Mouse (Mus musculus) granulocyte monocyte progenitor cell, adult 5-6 weeks (primary cell): ENCODE results near the gene Slc1a5. TPM values are rescaled to one million over a fixed set of nuclear protein-coding genes. Genes with fewer than 3 reads are reported as not detected.
A peak's percentile ranks its signal among the peaks of the same experiment; 100 is the strongest.

Source experiments
- ATAC-seq: replicated peaks from 2 replicates; pipeline ENCODE4 v1.8.0; 2016; ENCODE audit warnings: mild to moderate bottlenecking, moderate TSS enrichment, inconsistent platforms; ENCODE audit not compliant: poor library complexity, severe bottlenecking
- total RNA-seq, 2 experiments: library from RNA; stranded (forward) in 1 of 2; stranded (reverse) in 1 of 2; fragments of 200-712, 200-1000 nt in 1 of 2; fragments of >200 nt in 1 of 2; fragmentation: Nextera tagmentation in 1 of 2; gene quantifications; 2 replicates each; pipeline ENCODE4 v1.2.3; 2014 to 2017

Gene Slc1a5
- total RNA-seq, 2 experiments from 2014 or later, result 47.2 to 118 TPM

DNA sequence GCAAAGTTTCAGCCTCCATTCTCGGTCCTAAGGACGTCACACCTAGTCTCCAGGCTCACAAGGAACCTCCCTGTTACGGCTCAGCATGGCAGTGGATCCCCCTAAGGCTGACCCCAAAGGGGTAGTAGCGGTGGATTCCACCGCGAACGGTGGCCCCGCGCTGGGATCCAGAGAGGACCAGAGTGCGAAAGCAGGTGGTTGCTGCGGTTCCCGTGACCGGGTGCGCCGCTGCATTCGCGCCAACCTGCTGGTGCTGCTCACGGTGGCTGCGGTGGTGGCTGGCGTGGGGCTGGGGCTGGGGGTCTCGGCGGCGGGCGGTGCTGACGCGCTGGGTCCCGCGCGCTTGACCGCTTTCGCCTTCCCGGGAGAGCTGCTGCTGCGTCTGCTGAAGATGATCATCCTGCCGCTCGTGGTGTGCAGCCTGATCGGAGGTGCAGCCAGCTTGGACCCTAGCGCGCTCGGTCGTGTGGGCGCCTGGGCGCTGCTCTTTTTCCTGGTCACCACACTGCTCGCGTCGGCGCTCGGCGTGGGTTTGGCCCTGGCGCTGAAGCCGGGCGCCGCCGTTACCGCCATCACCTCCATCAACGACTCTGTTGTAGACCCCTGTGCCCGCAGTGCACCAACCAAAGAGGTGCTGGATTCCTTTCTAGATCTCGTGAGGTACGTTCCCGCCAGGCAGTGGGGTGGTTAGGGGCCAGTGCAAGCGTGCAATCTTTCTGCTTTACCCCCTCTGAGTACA, 845 bp downstream of the Slc1a5 start:
- peak; percentile 5 for ATAC-seq

GRCm38 (mm10) chr7:16782555-16783125, 1.5 kb downstream of the Slc1a5 start:
- peak; percentile 18 for ATAC-seq

DNA sequence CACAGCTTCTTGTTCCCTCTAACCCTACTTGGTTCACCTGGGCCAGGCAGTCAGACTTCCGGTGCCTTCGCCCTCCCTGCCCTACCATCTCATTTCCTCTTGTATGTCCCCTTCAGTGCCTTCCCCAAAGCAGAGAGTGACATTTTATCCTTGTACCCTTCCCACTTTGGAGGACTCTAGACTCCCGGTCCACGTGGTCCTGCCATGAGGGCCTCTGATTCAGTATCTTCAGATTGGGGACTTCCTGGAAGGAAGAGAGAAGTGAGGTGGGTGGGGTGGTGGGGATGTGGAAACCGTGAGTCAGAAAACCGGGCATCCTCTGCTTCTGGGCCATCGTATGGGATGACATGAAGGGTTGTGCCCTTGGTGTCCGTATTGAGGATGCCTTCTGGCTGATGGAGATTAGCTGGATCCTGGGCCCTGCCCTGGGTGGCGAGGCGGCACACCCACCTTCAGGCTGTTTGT, 2.1 kb downstream of the Slc1a5 start:
- peak; percentile 49 for ATAC-seq

DNA sequence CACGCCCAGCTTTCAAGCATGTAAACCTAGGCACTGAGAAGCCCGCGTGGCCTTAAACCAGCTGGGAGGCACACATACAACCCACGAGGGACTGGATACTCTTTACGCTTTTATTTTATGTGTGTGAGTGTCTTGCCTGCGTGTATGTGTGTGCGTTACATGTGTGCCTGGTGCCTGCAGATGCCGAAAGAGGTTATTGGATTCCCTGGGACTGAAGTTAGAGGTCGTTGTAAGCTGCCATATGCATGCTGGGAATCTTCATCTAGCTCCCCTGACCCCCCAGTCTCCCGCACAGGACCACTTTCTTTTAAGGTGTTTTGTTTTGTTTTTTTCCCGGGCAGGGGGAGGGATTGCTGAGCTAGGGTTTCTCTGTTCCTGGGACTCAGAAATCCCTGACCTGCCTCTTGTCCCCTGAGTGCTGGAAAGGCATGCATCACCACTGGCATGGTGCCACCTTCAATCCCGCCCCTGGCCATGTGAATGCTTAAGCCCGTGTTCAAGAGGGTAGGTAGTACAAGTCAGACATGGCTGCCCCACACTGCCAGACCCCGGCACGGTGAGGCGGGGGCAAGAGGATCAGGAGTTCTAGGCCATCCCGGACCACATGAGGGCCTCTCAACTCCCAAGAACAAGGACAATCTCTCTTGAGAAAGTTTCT, 2.7 kb downstream of the Slc1a5 start:
- ATAC-seq, result no peak

DNA sequence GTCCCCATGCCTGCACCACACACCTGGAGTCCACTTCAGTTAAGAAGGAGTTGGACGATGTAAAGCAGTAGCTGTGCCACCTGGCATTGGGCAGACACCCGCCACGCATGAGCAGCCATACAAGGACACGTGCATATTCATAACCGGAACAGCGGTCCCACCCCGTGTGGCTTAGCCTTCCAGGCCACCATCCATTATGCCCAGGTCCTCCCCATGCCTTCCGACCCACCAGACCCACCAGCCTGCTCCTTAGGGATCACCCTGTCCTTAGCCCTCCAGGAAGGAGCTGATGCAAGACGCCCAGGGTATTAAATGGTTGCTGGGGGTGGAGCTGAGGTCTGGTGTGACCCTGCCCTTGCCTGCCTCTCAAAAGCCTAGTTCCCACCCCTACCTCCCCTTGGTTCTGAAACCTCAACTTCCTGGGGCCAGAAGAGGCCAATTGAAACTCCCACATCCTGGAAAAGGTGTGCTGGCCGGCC, 3.4 kb downstream of the Slc1a5 start:
- 0 out of 2 replicates have a peak, but pooled peaks have one; percentile 4 for ATAC-seq

DNA sequence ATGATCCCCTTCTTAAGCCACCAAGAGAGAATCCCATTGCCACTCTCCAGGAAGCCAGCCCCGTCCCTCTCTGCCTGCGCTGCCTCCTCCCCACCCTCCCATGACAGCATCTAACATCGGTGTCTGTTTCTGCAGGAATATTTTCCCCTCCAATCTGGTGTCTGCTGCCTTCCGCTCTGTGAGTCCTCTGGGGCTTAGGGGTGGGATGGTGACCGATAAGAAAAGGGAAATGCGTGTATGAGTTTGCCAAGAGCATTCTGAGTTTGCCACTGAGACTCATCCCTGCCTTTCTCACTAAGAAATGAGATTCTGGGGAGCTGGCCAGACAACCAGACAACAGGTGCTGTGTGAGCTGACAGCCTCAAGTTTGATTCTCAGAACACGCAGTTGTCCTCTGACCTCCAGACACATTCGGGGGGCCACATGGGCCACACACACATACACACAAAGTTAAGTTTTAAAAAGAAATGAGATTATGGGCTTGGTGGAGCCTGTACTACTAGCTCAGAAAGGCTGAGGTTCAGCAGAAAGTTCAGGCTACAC, 4.5 kb downstream of the Slc1a5 start:
- ATAC-seq, result no peak

- ATAC-seq, result no peak
Measured at GRCm38 (mm10) chr7:16792316-16792715, 11.2 kb downstream of the Slc1a5 start.

- no peak for ATAC-seq
Measured at GRCm38 (mm10) chr7:16793010-16793725, 12.0 kb downstream of the Slc1a5 start.

DNA sequence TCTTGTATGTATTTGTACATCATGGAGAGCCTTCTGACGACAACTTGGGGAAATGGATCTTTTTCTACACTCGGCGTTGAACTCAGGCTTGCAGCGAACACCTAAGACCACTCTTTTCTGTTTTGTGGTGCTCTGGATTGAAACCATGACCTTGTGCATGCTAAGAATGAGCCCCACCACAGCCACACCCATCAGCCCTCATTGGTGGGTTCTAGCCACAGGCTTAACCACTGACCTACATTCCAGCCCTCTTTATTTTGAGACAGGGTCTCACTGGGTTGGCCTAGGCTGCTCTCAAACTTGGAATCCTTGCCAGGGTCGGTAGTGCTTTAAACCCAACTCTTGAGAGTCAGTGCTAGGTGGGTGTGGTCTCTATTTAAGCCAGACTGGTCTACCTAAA, 13.7 kb downstream of the Slc1a5 start:
- no peak for ATAC-seq

DNA sequence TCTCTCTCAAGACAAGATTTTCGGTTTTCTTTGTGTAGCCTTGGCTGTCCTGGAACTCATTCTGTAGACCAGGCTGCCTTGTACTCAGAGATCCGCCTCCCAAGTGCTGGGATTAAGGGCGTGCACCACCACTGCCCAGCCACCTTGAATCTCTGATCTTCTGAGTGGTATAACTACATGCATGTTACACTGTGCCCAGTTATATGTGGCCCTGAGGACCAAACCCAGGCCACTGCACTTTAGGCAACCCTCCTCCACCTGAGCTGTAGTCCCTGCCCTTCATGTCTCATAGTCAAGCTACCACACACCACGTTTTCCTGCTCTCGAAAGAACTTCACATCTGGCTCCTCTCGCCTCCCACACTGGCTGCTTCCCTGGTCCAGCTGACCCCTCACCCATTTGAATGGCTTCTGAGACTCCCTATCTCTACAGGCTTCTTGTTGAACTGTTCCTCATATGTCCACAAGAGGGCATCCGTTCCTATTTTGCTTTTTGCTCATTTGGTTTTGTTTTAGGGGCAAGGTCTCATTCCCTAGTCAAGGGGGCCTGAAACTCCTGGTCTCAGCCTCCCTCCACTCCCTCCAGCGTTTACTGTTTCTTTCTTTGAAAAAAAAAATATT, 23.4 kb downstream of the Slc1a5 start:
- ATAC-seq, result peak; percentile 56; the same call in 1 of the 2 replicates

- peak; percentile 51 for ATAC-seq
Measured at GRCm38 (mm10) chr7:16807936-16808335, 26.8 kb downstream of the Slc1a5 start.

DNA sequence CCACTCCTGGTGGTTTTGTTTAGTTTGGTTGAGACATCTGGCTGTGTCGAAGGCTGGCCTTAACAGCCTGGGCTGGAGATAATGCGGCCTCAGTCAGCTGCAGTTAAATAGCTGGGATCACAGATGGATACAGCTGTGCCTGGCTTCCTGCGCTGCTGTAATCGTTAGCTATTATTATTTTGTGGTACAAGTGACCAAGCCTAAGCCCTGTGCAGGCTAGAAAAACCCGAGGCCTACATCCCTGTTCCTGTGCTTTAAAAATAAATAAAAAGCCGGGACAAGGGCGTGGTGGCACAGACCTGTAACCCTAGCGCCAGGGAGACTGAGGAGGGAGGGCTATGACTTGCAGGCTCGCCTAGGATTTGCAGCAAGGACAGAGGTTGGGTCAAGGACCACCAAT, 27.5 kb downstream of the Slc1a5 start:
- ATAC-seq, result no peak

- ATAC-seq, result peak; percentile 58
Measured at GRCm38 (mm10) chr7:16809739-16810138, 28.6 kb downstream of the Slc1a5 start.

- ATAC-seq, result no peak
Measured at GRCm38 (mm10) chr7:16810399-16810919, 29.3 kb downstream of the Slc1a5 start.

DNA sequence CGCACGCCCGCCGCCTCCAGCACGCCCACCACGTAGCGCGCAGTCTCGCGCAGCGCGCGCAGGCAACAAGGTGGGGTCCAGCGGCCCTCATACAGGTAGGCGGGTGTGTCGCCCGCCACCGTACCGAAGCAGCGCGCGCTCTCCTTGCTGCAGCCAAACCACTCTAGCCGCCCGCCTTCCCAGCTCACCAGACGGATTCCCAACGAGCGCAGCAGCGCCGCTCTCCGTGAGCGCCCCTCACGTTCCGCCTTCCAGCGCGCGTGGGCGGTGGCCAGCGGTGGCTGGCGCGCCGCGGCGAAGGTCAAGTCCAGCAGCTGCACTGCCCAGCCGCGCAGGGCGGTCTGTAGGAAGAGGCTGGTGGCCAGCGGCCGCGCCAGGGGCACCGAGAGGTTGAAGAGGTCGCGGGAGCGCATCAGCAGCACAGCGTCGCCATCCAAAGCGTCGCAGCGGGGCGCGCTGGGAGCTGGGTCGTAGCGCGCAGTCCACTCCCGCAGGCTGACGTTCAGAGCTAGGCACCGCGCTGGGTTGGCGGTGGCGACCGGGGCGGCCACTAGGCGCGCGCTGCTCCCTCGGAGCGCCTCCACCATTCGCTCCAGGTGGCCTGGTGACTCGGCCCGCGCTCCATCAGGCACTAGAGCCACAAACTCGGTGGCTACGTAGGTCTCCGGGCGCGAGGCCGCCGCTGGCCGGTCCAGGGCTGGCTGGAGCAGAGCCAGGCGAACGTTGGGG, 29.9 kb downstream of the Slc1a5 start:
- no peak for ATAC-seq

- no peak for ATAC-seq
Measured at GRCm38 (mm10) chr7:16811649-16812070, 30.5 kb downstream of the Slc1a5 start.

GRCm38 (mm10) chr7:16812505-16812904, 31.4 kb downstream of the Slc1a5 start:
- ATAC-seq, result no peak

- ATAC-seq, result no peak
Measured at GRCm38 (mm10) chr7:16815351-16815941, 34.3 kb downstream of the Slc1a5 start, which contains the start of gene Strn4. Gene Strn4 (plus strand): TSS chr7:16815889.
